Mouse (Mus musculus) cerebellum, postnatal 14 days (tissue): ENCODE measurements at regions not wholly inside any gene's neighbourhood (a gene's known extent, or its start where the extent isn't known, plus 50 kb on each side); places are given as distances from the start of the nearest gene placed in this dataset.
"Not testable (repeated sequence)": the region's sequence is repeated elsewhere in the genome, so short reads cannot be mapped to it uniquely, and the experiment has no call there.

Experiments used
- DNase-seq, 2 experiments: peaks; one replicate each; pipeline ENCODE4 v3.0.0; 2021; ENCODE audit warnings: mixed read lengths in 2 of 2

DNA sequence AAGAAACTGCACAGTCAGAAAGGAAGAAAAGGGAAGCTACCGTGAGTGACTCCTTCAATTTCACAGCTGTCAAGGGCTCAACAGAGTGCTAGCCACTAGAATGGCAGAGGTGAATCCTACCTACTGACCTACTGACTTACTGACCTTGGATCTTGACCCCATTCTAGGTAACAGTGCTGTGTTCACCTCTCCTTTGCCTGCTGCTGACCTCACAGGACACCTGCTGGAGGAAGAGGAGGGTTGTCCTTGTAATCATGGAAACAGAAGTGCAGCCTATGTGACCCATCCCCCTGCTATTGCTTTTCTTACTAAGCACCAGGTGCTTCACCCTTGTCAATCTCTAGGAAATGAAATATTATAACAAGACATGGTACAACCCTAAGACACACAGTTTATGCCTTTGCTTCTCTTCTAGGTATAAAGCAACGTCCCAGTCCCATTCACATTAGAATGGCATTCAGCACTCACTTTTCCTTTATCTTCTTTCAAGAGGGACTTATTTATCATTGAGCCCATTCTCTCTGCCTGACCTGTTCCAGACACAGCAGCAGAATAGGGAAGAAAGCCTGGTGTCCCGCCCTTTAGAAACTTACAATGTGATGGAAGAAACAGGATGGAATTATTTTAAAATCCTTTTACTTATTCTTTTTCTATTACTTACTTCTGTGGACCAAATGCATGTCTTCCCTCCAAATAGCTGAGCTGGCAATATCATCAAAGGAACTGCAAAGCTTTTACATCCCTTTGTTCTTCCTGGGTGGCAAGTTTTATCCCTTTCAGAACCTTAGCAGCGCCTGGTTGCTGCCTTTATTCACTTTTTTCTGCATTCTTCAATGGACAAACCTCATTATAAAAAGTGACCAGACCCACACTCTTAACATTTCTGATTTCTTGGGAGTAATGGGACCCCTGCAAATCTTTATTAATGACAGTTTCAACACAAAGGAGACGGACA is 176.5 kb downstream of the Alg10b start:
- no peak for DNase-seq

DNA sequence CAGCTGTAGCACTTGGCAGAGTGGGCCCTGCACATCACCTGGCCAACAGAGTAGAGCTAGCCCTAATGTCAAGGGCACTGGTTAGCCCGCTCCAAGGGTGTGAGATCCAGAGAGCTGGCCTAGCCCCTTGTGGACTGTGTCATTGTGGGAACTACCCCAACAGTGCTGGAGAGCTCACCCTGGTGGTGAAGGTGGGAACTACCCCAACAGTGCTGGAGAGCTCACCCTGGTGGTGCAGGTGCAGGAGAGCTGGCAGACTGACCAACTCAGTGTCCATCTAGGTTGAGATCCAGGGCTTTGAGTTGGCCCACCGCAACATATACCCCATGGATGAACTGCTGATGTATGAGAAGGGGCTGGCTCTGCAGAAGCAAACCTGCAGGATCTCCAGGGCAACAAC is 196.7 kb downstream of the Alg10b start:
- peak in 1 of 2 experiments; percentile 4 for DNase-seq

DNA sequence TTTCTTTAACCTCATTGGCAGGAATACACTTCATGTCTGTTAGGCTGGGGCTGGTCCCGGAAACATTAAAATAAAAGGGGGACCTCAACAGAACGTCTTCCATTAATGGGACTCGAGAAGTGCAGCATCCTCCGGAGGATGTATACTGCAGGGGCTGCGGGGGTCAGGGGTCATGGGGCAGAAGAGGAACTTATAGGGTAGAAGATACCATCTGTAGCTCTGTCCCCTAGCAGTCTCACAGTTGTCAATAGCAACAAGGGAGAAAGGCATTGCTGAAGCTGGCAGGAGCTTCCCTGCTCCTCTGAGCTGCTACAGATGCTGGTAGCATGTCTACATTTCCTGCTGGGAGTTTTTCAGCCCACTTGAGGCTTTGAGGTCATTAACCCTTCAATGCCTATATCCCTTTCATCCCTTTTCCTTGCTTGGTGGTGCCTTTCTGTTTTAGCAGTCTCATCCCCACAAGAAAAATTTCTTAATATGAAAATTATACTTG is 198.1 kb downstream of the Alg10b start:
- no peak for DNase-seq

DNA sequence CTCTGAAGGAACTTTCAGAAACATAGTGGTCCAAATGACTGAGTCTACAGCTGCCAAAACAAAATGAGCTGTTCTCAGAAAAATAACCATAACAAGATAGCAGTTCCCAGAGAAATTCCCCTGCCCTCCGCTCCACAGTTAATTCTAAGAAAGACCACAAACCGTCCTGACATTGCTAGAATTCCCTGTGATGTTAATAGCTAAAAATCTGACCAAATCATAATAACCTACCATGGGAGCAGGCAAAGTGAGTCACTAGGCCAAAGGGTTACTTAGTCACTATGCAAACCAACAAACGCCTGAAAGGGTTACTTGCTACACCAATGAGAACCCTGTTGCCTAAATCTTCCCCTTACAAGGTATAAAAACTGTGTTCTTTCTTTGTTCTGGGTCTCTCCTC is 206.9 kb downstream of the Alg10b start:
- not testable (repeated sequence) for DNase-seq

DNA sequence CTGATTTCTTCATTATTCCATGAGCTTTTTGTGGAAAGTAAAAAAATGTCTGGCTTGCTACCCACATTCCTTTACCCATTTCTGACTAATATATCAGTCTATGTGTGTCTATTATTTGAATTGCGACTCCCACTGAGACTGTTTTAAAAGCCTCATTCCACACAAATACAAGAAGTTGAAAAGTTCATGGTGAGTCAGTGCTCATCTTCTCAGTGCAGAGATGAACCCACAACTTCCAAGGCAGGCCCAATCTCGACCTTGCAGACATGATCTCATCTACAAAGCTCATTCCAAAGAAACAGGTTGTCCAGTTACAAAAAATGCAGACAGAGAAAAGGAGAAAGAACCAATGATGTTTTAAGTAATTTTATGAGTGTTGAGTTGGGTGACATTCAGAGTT is 208.0 kb downstream of the Alg10b start:
- no peak for DNase-seq

DNA sequence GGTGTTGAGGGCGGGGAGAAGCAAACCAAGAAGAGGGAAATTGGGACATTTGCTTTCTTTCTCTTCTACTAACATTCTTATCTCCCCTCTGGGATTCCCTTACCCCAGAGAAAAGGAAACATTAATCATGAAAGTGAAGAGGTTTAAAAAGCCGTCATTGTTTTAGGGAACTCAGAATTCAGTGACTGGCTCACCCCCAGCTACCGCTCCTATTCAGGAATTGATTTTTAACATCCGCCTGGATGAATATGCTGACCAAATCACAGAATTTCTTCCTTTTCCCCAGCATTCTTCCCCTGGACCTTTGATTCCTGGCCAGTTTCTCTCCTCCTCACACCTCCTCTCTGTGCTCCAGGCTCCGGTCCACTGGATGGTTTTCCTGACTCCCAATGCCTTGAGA is 211.2 kb downstream of the Alg10b start:
- no peak for DNase-seq
